Mouse (Mus musculus) CH12.LX (cell line): ENCODE results near the gene Cnot6. TPM values are rescaled to one million over a fixed set of nuclear protein-coding genes. Genes with fewer than 3 reads are reported as not detected.

Experiments
- DNase-seq: peaks from one replicate; pipeline ENCODE4 v3.0.0-alpha.2; 2013; ENCODE audit errors: extremely low read depth
- H3K27ac ChIP-seq: 2 replicates; pipeline ENCODE4 v1.5.1; 2012; ENCODE audit warnings: low read depth, mild to moderate bottlenecking, control low read depth, moderate library complexity; ENCODE audit not compliant: insufficient read depth
- H3K27me3 ChIP-seq: replicated peaks from 2 replicates; pipeline ENCODE3; 2012; ENCODE audit warnings: inconsistent platforms
- H3K36me3 ChIP-seq, 2 experiments: replicated peaks in 1 of 2; 2 replicates each; pipeline versions ENCODE3 to v1.6.1; 2012; ENCODE audit warnings: inconsistent platforms in 1 of 2, low read length in 1 of 2, mild to moderate bottlenecking in 1 of 2, mixed read lengths in 1 of 2, moderate library complexity in 1 of 2; ENCODE audit not compliant: control insufficient read depth in 1 of 2, insufficient read depth in 1 of 2
- H3K4me1 ChIP-seq, 2 experiments: 2 replicates each; pipeline ENCODE4 v1.6.1; 2012; ENCODE audit warnings: inconsistent platforms in 1 of 2, moderate library complexity in 1 of 2; ENCODE audit not compliant: insufficient read depth in 2 of 2, control insufficient read depth in 1 of 2
- H3K4me2 ChIP-seq: 2 replicates; pipeline ENCODE4 v1.6.1; 2012; ENCODE audit warnings: low read depth, mild to moderate bottlenecking, control low read depth; ENCODE audit not compliant: poor library complexity, insufficient read depth, severe bottlenecking
- H3K4me3 ChIP-seq, 3 experiments: fragments of 150-350 bp in 1 of 3; sonication (generic) in 1 of 3; replicated peaks in 1 of 3; 2 replicates each; pipeline versions ENCODE3 to v1.5.1; 2011 to 2012; ENCODE audit warnings: low read depth in 2 of 3, low read length in 2 of 3, mild to moderate bottlenecking in 2 of 3, moderate library complexity in 2 of 3, control low read depth in 1 of 3, improper control_type of control experiment in 1 of 3, inconsistent platforms in 1 of 3, mixed read lengths in 1 of 3; ENCODE audit not compliant: poor library complexity in 1 of 3
- H3K79me2 ChIP-seq: replicated peaks from 2 replicates; pipeline ENCODE4 v1.6.1; 2012; ENCODE audit warnings: mild to moderate bottlenecking, moderate library complexity; ENCODE audit not compliant: control insufficient read depth, poor library complexity, insufficient read depth, severe bottlenecking; ENCODE audit errors: extremely low read depth
- H3K9ac ChIP-seq: 2 replicates; pipeline ENCODE4 v1.6.1; 2012; ENCODE audit warnings: low read depth, mild to moderate bottlenecking, control low read depth, moderate library complexity; ENCODE audit not compliant: insufficient read depth
- H3K9me3 ChIP-seq: replicated peaks from 2 replicates; pipeline ENCODE3; 2012; ENCODE audit warnings: low read length, inconsistent platforms, mixed read lengths
- BHLHE40 ChIP-seq: IDR thresholded peaks from 2 replicates; pipeline ENCODE4 v1.6.1; 2011; ENCODE audit warnings: mild to moderate bottlenecking, low read depth, low read length, improper control_type of control experiment
- CHD1 ChIP-seq: IDR thresholded peaks from 2 replicates; pipeline ENCODE4 v1.6.1; 2012; ENCODE audit warnings: low read depth, low read length, improper control_type of control experiment, inconsistent platforms
- CHD2 ChIP-seq: IDR thresholded peaks from 2 replicates; pipeline ENCODE4 v1.6.1; 2011; ENCODE audit warnings: low read length, improper control_type of control experiment
- CTCF ChIP-seq, 2 experiments: IDR thresholded peaks in 1 of 2; conservative IDR thresholded peaks in 1 of 2; 2 replicates each; pipeline ENCODE4 v1.5.1; 2011 to 2012; ENCODE audit warnings: low read depth in 2 of 2, low read length in 2 of 2, improper control_type of control experiment in 1 of 2, inconsistent platforms in 1 of 2, mild to moderate bottlenecking in 1 of 2, moderate library complexity in 1 of 2
- ELF1 ChIP-seq: IDR thresholded peaks from 2 replicates; pipeline ENCODE4 v1.6.1; 2014; ENCODE audit warnings: low read depth, mild to moderate bottlenecking, inconsistent platforms, low read length, improper control_type of control experiment
- EP300 ChIP-seq: IDR thresholded peaks from 2 replicates; pipeline ENCODE4 v1.6.1; 2011; ENCODE audit warnings: low read length, improper control_type of control experiment
- HCFC1 ChIP-seq: IDR thresholded peaks from 2 replicates; pipeline ENCODE4 v1.6.1; 2012; ENCODE audit warnings: low read depth, mild to moderate bottlenecking, inconsistent platforms, low read length, improper control_type of control experiment
- IRF4 ChIP-seq: IDR thresholded peaks from 2 replicates; pipeline ENCODE4 v1.6.1; 2014; ENCODE audit warnings: low read depth, mild to moderate bottlenecking, inconsistent platforms, low read length, improper control_type of control experiment
- JUN ChIP-seq: IDR thresholded peaks from 2 replicates; pipeline ENCODE4 v1.6.1; 2011; ENCODE audit warnings: low read depth, mild to moderate bottlenecking, low read length, improper control_type of control experiment, moderate library complexity; ENCODE audit not compliant: insufficient read depth
- JUND ChIP-seq: conservative IDR thresholded peaks from 2 replicates; pipeline ENCODE4 v1.6.1; 2011; ENCODE audit warnings: low read depth, low read length, improper control_type of control experiment
- MEF2A ChIP-seq: IDR thresholded peaks from 2 replicates; pipeline ENCODE4 v1.6.1; 2014; ENCODE audit warnings: low read depth, mild to moderate bottlenecking, inconsistent platforms, low read length, improper control_type of control experiment, borderline replicate concordance
- MXI1 ChIP-seq: IDR thresholded peaks from 2 replicates; pipeline ENCODE4 v1.6.1; 2011; ENCODE audit warnings: mild to moderate bottlenecking, low read depth, low read length, improper control_type of control experiment
- MYC ChIP-seq: IDR thresholded peaks from 2 replicates; pipeline ENCODE4 v1.6.1; 2011; ENCODE audit warnings: low read depth, mild to moderate bottlenecking, improper control_type of control experiment, low read length
- NELFE ChIP-seq: IDR thresholded peaks from 2 replicates; pipeline ENCODE4 v1.6.1; 2011; ENCODE audit warnings: low read depth, low read length, improper control_type of control experiment
- NRF1 ChIP-seq: IDR thresholded peaks from 2 replicates; pipeline ENCODE4 v1.6.1; 2014; ENCODE audit warnings: low read depth, mild to moderate bottlenecking, inconsistent platforms, low read length, improper control_type of control experiment, moderate library complexity
- PAX5 ChIP-seq: IDR thresholded peaks from 2 replicates; pipeline ENCODE4 v1.6.1; 2012; ENCODE audit warnings: low read length, inconsistent platforms, mixed read lengths
- POLR2AphosphoS2 ChIP-seq: IDR thresholded peaks from 2 replicates; pipeline ENCODE4 v1.6.1; 2011; ENCODE audit warnings: low read depth, low read length, improper control_type of control experiment
- RCOR1 ChIP-seq: conservative IDR thresholded peaks from 2 replicates; pipeline ENCODE4 v1.6.1; 2012; ENCODE audit warnings: low read depth, mild to moderate bottlenecking, inconsistent platforms, low read length, improper control_type of control experiment
- SMC3 ChIP-seq: IDR thresholded peaks from 2 replicates; pipeline ENCODE4 v1.6.1; 2011; ENCODE audit warnings: low read depth, low read length, improper control_type of control experiment
- TBP ChIP-seq: conservative IDR thresholded peaks from 2 replicates; pipeline ENCODE4 v1.6.1; 2011; ENCODE audit warnings: low read depth, low read length, improper control_type of control experiment
- TCF12 ChIP-seq: IDR thresholded peaks from 2 replicates; pipeline ENCODE4 v1.6.1; 2014; ENCODE audit warnings: low read depth, mild to moderate bottlenecking, inconsistent platforms, low read length, improper control_type of control experiment
- UBTF ChIP-seq: IDR thresholded peaks from 2 replicates; pipeline ENCODE4 v1.6.1; 2012; ENCODE audit warnings: low read depth, mild to moderate bottlenecking, inconsistent platforms, low read length, improper control_type of control experiment, moderate library complexity
- USF1 ChIP-seq: IDR thresholded peaks from 2 replicates; pipeline ENCODE4 v1.6.1; 2014; ENCODE audit warnings: low read depth, mild to moderate bottlenecking, inconsistent platforms, low read length, improper control_type of control experiment
- USF2 ChIP-seq: conservative IDR thresholded peaks from 2 replicates; pipeline ENCODE4 v1.6.1; 2011; ENCODE audit warnings: low read depth, low read length, improper control_type of control experiment
- ZMIZ1 ChIP-seq: IDR thresholded peaks from 2 replicates; pipeline ENCODE4 v1.6.1; 2012; ENCODE audit warnings: low read depth, mild to moderate bottlenecking, inconsistent platforms, low read length, improper control_type of control experiment
- dilution Hi-C: fragments of 300-500 bp; cut with MboI; formaldehyde crosslinking; loops from 2 replicates; pipeline ENCODE4 v1.14.3; 2020; ENCODE audit warnings: low sequenced_read_pairs; ENCODE audit not compliant: extremely low pct_unique_long_range_greater_than_20kb, extremely low pct_ligation_motif_present
- in situ Hi-C: fragments of 300-500 bp; cut with MboI; formaldehyde crosslinking; loops from 3 replicates; pipeline ENCODE4 v1.14.3; 2019; ENCODE audit warnings: low sequenced_read_pairs, low pct_ligation_motif_present, low pct_unique_long_range_greater_than_20kb, mixed read lengths
- polyA plus RNA-seq: library from polyadenylated mRNA; unstranded; fragments of >175 nt; gene quantifications from 2 replicates; pipeline ENCODE4 v1.2.1, GENCODE M21; 2012; ENCODE audit warnings: low read depth; ENCODE audit not compliant: insufficient read length
- total RNA-seq, 2 experiments: library from RNA; depleted of rRNA; stranded (reverse); fragments of 300-350 nt in 1 of 2; fragments of >200 nt in 1 of 2; gene quantifications; 2 replicates each; pipeline ENCODE4 v1.2.3; 2012 to 2014

Gene Cnot6
- total and polyA plus RNA-seq, 3 experiments, result 32.4 to 90.8 (median 85.0) TPM

GRCm38 (mm10) chr11:49659470-49659799, 53.1 kb downstream of the Cnot6 start:
- Histone ChIP-seq H3K4me1 (peaks cover 0 to 4% of the 10 kb centered on the region in 2 experiments; a peak in 2 of 4 replicates), H3K79me2 (no peaks in the 10 kb centered on the region), H3K4me2 (no peak overlapping the region), H3K9ac (no peak overlapping the region), H3K27me3 (peaks cover 3% of the 10 kb centered on the region), H3K4me3 (no peak overlapping the region), H3K36me3 (peaks cover 0 to 4% of the 10 kb centered on the region in 2 experiments), H3K9me3 (peaks cover 2% of the 10 kb centered on the region), H3K27ac (no peak overlapping the region)
- dilution Hi-C loops (no loop called here), in situ Hi-C loops (loop anchor here (10.0 kb wide), 1 partner anchor 205 kb away; no protein-coding TSS in a partner anchor)
- TF ChIP-seq ELF1, result no peak
- no peak for DNase-seq

- in situ Hi-C loops, result loop anchor here (10.0 kb wide), 1 partner anchor 206 kb away; no protein-coding TSS in a partner anchor
These were observed 53.6 kb downstream of the Cnot6 start for GRCm38 (mm10) chr11:49658791-49659469.

GRCm38 (mm10) chr11:49658065-49658464, 54.5 kb downstream of the Cnot6 start:
- in situ Hi-C loops, result loop anchor here (10.0 kb wide), 1 partner anchor 207 kb away; no protein-coding TSS in a partner anchor
- H3K4me1 ChIP-seq, result peaks cover 2 to 12% of the 10 kb centered on the region in 2 experiments; a peak in 3 of 4 replicates
- H3K27ac ChIP-seq, result no peak overlapping the region
- peaks cover 7% of the 10 kb centered on the region for H3K9me3 ChIP-seq
- H3K36me3 ChIP-seq, result no peaks in the 10 kb centered on the region
- no peak for DNase-seq
- H3K4me3 ChIP-seq, result no peak overlapping the region
- dilution Hi-C loops, result no loop called here
- no peak overlapping the region for H3K4me2 ChIP-seq
- H3K79me2 ChIP-seq, result no peaks in the 10 kb centered on the region
- H3K27me3 ChIP-seq, result peaks cover 3% of the 10 kb centered on the region
- no peak overlapping the region for H3K9ac ChIP-seq
- no peak for TF ChIP-seq HCFC1
- no peak for TF ChIP-seq JUN
- no peak for TF ChIP-seq BHLHE40
- no peak for TF ChIP-seq ZMIZ1
- TF ChIP-seq UBTF, result no peak
- no peak for TF ChIP-seq USF2
- TF ChIP-seq PAX5, result no peak
- TF ChIP-seq IRF4, result no peak
- TF ChIP-seq TCF12, result no peak
- TF ChIP-seq CTCF (conservative IDR thresholded peaks at IDR 0.05 in 1 of 2, IDR thresholded peaks at IDR 0.05 in 1 of 2; ENCODE audit: low read depth in 2 of 2, low read length in 2 of 2), result no peak
- no peak for TF ChIP-seq POLR2AphosphoS2
- no peak for TF ChIP-seq NELFE
- no peak for TF ChIP-seq USF1
- no peak for TF ChIP-seq MYC
- no peak for TF ChIP-seq JUND
- TF ChIP-seq CHD2, result no peak
- TF ChIP-seq NRF1, result no peak
- TF ChIP-seq MXI1, result no peak

More at GRCm38 (mm10) chr11:49658791-49659469, 53.6 kb downstream of the Cnot6 start:
- peaks cover 3% of the 10 kb centered on the region for H3K27me3 ChIP-seq
- no peak overlapping the region for H3K4me3 ChIP-seq
- H3K4me1 ChIP-seq, result peaks cover 0 to 4% of the 10 kb centered on the region in 2 experiments; a peak in 2 of 4 replicates
- H3K27ac ChIP-seq, result no peak overlapping the region
- H3K4me2 ChIP-seq, result no peak overlapping the region
- TF ChIP-seq MEF2A, result no peak
- TF ChIP-seq RCOR1, result no peak
- TF ChIP-seq BHLHE40, result no peak
- no peak for TF ChIP-seq CHD1
- TF ChIP-seq ZMIZ1, result no peak
- no peak for TF ChIP-seq JUND
- TF ChIP-seq SMC3, result no peak
- TF ChIP-seq EP300, result no peak
- TF ChIP-seq NRF1, result no peak
- no peak for TF ChIP-seq TBP
- TF ChIP-seq CTCF (conservative IDR thresholded peaks at IDR 0.05 in 1 of 2, IDR thresholded peaks at IDR 0.05 in 1 of 2; ENCODE audit: low read depth in 2 of 2, low read length in 2 of 2), result no peak
- TF ChIP-seq JUN, result no peak
- TF ChIP-seq IRF4, result no peak
- no peak for TF ChIP-seq USF1
- TF ChIP-seq USF2, result no peak
- H3K9me3 ChIP-seq, result peaks cover 7% of the 10 kb centered on the region
- H3K79me2 ChIP-seq, result no peaks in the 10 kb centered on the region
- H3K36me3 ChIP-seq, result peaks cover 0 to under 1% of the 10 kb centered on the region in 2 experiments
- no peak overlapping the region for H3K9ac ChIP-seq
- DNase-seq, result no peak
- dilution Hi-C loops, result no loop called here
